Mouse (Mus musculus) E14TG2a.4 (cell line): Measurements from ENCODE around the gene Cdk5.
A peak's percentile ranks its signal among the peaks of the same experiment; 100 is the strongest.

Experiments used
- H3K27me3 ChIP-seq: 2 replicates; pipeline ENCODE4 v1.6.1; 2014; ENCODE audit warnings: low read length, control low read depth; ENCODE audit not compliant: insufficient read depth
- H3K36me3 ChIP-seq: 2 replicates; pipeline ENCODE4 v1.6.1; 2014; ENCODE audit warnings: low read length, control low read depth; ENCODE audit not compliant: insufficient read depth
- H3K4me1 ChIP-seq: replicated peaks from 2 replicates; pipeline ENCODE4 v1.6.1; 2014; ENCODE audit warnings: low read depth, low read length, control low read depth
- H3K4me3 ChIP-seq: replicated peaks from 2 replicates; pipeline ENCODE4 v1.5.1; 2014; ENCODE audit warnings: mild to moderate bottlenecking, low read length
- H3K9me3 ChIP-seq: 2 replicates; pipeline ENCODE4 v1.6.1; 2014; ENCODE audit warnings: low read length, control low read depth
- CTCF ChIP-seq: conservative IDR thresholded peaks from 2 replicates; pipeline ENCODE4 v1.5.1; 2014; ENCODE audit warnings: low read length
- NANOG ChIP-seq: IDR thresholded peaks from 2 replicates; pipeline ENCODE4 v1.6.1; 2014; ENCODE audit warnings: borderline replicate concordance, low read length, mixed read lengths
- POU5F1 ChIP-seq: IDR thresholded peaks from 2 replicates; pipeline ENCODE4 v1.6.1; 2014; ENCODE audit warnings: low read length, borderline replicate concordance

The Cdk5 gene

DNA sequence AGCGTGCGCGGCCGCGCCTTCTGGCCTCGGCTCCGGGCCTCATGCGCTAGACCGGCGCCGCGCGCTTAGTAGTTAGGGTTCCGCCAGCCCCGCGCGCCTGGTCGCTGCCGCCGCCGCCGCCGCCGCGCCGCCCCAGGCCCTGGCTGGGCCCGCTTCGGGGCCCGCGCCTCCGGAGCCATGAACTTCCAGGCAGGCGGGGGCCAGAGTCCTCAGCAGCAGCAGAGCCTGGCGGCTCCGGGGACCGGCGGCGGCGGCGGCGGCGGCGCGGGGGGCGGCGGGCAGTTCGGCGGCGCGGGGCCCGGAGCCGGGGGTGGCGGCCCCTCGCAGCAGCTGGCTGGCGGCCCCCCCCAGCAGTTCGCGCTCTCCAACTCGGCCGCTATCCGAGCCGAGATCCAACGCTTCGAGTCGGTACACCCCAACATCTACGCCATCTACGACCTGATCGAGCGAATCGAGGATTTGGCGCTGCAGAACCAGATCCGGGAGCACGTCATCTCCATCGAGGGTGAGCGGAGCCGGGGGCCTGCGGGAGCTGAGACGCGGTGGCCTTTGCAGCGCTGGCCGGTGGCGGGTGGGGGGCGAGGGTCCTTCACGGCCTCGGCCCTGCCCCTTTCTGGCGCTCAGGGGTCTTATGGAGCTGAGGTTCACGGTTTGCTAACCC, 28.8 kb upstream of the Cdk5 start, which contains the start of gene Agap3:
Agap3 (plus strand) TSS at position 148 of the 661 bp plus-strand sequence.
- H3K27me3 ChIP-seq = peaks cover 38% of the 10 kb centered on the region
- H3K9me3 ChIP-seq = no peaks in the 10 kb centered on the region
- peaks cover 56% of the 10 kb centered on the region for H3K4me1 ChIP-seq
- peaks cover 17% of the 10 kb centered on the region; the same call in 1 of the 2 replicates for H3K36me3 ChIP-seq
- peak within 1 kb of the TSS; percentile 89 for H3K4me3 ChIP-seq
- no peak for TF ChIP-seq CTCF
- TF ChIP-seq POU5F1 = no peak
- TF ChIP-seq NANOG = no peak

DNA sequence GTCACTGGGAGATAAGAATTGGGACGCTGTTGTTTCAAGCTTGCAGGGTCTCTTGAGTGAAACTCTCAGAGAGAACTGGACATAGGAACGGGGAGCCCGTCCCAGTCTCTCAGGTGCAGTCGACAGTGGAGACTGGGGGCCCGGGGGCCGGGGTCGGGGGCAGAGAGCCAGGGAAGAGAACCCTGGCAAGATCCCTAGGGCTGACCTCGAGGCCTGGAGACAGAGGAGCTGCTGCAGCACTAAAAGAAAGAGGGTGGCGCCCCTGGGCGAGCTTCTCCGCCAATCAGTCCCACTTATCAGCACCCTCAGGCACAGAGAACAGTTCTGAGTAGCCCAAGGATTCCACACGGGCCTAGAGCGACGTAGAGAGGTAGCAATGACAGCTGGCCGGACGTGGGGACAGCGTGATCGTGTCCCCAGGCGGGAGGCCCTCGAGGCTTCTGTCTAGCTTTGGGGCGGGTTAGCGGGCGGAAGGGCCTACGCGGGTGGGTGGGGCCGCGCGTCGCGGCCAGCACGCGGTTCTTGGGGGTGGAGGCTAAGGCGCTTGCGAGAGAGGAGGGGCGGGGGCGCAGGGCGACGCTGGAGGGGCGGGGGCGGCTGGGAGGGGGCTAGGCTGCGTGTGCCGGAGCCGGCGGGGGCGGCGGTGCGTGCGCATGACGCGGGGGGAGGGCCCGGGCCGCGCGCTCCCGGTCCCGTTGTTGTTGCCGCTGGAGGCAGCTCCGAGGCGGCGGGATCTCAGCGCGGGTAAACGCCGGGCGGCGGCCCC, 28.1 kb upstream of the Cdk5 start:
- Histone ChIP-seq H3K36me3 (peaks cover 13% of the 10 kb centered on the region; the same call in 1 of the 2 replicates), H3K27me3 (peaks cover 38% of the 10 kb centered on the region), H3K4me3 (peak overlapping the region; percentile 89), H3K4me1 (peaks cover 61% of the 10 kb centered on the region), H3K9me3 (no peaks in the 10 kb centered on the region)
- no peak for TF ChIP-seq POU5F1
- TF ChIP-seq NANOG = no peak
- no peak for TF ChIP-seq CTCF

DNA sequence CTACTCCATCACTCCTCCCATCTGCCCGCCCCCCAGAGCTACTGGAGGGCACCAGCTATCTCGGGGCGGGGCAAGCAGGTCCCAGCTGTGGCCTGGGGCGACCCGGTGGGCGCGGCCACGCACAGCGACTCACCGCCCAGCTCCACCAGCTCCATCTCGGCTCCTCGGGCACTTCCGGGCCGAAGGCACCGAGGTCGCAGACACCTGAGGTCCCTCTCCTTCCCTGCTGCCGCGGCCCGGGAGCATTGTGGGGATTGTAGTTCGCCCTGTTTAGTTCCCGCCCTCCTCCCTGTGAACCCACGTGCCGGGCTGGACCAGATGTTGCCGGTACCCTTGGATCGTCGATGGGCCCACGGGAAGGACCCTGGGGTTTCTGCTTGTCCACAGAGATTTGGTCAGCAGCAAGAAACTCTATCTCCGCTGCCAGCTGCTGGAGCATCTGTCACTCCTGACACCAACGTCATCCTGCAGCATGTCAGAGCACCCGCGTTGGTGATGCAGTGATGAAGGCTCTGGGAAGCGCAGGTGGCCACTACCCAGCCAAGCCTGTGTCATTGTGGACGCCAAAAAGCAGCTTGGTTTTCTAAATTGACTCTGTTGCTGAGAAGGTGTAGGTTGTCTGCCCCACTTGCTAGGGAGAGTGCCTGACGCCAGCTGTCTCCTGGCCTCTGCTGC, 24.4 kb upstream of the Cdk5 start, which contains the start of gene Tmub1:
Tmub1 (minus strand) TSS at position 231 of the 675 bp plus-strand sequence.
- Histone ChIP-seq H3K9me3 (no peaks in the 10 kb centered on the region), H3K27me3 (peaks cover 27% of the 10 kb centered on the region), H3K4me1 (peaks cover 55% of the 10 kb centered on the region), H3K4me3 (peak within 1 kb of the TSS; percentile 81), H3K36me3 (peaks cover 13% of the 10 kb centered on the region)
- TF ChIP-seq POU5F1 = no peak
- no peak for TF ChIP-seq CTCF
- no peak for TF ChIP-seq NANOG

DNA sequence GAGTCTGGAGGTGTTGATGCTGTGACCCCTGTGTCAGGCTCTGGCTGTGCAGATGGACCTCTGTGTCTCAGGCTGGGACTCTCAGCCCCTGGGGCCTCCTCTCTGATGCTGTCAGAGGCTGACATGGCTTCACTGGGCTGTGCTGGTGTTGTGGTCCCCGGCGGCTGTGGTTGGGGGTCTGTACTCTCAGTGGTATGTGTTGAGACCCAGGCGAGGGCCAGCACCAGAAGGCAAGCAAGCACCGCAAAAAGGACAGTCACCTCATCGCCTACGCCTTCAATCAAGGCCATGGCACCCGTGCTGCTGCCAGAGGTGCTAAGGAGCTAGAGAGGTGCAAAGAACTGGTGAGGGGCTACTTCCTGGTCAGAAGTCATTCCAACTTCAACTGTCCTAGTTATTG, 23.3 kb upstream of the Cdk5 start:
- Histone ChIP-seq H3K9me3 (no peaks in the 10 kb centered on the region), H3K36me3 (peaks cover 25% of the 10 kb centered on the region)
- no peak for TF ChIP-seq CTCF
- no peak for TF ChIP-seq NANOG
- TF ChIP-seq POU5F1 = no peak

DNA sequence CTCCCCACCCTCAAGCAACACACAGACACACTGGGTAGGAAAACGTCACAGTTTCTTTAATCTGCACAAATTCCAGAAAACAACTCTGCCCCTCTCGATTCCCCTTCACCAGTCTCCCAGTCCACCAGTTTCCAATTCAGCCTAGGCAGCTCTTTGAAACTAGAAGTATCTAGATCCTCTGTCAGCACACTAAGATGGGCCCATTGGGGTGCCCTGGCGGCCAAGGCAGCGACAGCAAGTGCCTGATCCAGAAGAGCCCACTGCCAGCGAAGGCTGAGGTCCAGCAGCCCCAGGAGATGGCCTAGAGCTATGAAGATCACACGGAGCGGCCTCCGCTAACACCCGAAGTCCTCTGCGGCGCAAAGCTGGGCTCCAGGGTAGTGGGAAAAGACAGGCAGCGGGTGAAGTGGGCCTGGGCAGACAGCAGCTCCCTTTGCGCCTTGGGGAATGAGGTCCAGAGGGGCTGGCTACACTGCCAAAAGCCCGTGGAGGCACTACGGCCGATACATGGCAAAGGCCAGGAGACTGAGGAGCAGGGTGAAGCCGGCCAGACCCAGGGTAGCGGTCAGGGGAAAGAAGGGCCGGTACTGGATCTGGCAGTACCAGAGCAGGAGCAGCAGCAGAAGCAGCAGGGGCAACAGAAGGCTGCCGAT, 22.2 kb upstream of the Cdk5 start:
- TF ChIP-seq CTCF (no peak), POU5F1 (no peak), NANOG (no peak)
- Histone ChIP-seq H3K9me3 (no peaks in the 10 kb centered on the region), H3K36me3 (peaks cover 36% of the 10 kb centered on the region), H3K4me1 (peaks cover 67% of the 10 kb centered on the region), H3K27me3 (peaks cover 18% of the 10 kb centered on the region), H3K4me3 (peak overlapping the region; percentile 98)

More for the DNA sequence above, 23.3 kb upstream of the Cdk5 start:
- Histone ChIP-seq H3K4me3 (peak overlapping the region; percentile 81), H3K4me1 (peaks cover 62% of the 10 kb centered on the region), H3K27me3 (peaks cover 23% of the 10 kb centered on the region)

DNA sequence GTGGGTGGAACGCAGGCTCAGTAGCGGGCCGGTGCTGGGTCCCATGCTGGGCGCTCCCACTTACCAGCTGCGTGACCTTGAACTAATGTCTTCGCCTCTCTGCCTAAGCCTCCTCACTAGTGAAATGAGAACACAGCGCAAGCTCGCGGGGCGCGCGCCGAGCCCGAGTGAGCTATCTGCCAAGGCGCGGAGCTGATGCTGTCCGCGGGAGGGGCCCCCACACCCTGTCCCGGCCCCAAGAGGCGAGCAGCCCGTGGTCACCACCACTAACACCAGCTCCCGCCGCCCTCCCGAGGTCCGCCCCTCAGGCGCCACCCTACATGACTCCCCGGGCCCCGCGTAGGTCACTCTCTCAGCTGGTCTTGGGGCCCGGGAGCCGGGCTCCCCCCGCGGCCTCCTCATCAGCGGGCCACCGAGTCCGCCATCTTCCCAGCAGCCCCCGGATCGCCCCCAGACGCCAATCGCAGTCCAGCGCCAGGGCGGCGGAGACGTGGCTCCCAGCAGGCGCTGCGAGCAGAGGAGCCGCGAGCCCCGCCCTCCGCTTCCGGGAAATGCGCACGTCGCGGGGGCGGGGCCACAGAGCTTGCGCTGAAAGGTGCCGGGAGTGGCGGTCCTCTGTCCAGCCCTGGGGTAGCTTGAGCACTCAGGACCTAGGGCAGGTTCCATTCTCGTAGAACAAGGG, 21.6 kb upstream of the Cdk5 start, which contains the start of gene Fastk:
Fastk (minus strand) TSS at position 542 of the 682 bp plus-strand sequence.
- Histone ChIP-seq H3K36me3 (peaks cover 42% of the 10 kb centered on the region), H3K9me3 (no peaks in the 10 kb centered on the region), H3K27me3 (peaks cover 11% of the 10 kb centered on the region), H3K4me1 (peaks cover 73% of the 10 kb centered on the region), H3K4me3 (peak within 1 kb of the TSS; percentile 98)
- TF ChIP-seq POU5F1 = no peak
- TF ChIP-seq NANOG = no peak
- TF ChIP-seq CTCF = no peak

DNA sequence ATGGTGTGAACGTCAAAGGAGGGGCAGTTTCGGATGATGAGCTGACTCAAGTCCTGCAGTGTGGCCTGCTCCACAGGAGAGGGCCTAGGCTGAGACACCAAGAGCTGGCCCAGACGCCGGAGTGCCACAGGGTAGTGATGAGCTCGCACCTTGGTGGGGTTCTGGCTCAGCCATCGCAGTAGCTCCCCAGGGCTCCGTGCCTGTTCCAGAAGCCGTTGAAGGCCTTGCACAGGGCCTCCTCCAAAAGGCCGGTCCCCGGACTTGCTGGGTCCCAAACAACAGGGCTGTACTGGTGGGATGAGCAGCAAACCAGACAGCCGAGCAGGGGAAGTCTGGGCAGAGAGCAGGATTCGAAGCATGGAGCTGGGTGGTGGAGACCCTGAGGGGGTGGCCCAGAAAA, 20.6 kb upstream of the Cdk5 start:
- no peak for TF ChIP-seq POU5F1
- no peak for TF ChIP-seq CTCF
- TF ChIP-seq NANOG = no peak
- Histone ChIP-seq H3K4me1 (peaks cover 78% of the 10 kb centered on the region), H3K4me3 (peak overlapping the region; percentile 98), H3K36me3 (peaks cover 51% of the 10 kb centered on the region), H3K9me3 (no peaks in the 10 kb centered on the region), H3K27me3 (peaks cover 6% of the 10 kb centered on the region; the same call in 1 of the 2 replicates)
